Mouse (Mus musculus) right cerebral cortex, postnatal 14 days (tissue): Measurements from ENCODE around the gene Gm7029.
"Not testable (repeated sequence)": the region's sequence is repeated elsewhere in the genome, so short reads cannot be mapped to it uniquely, and the experiment has no call there.

Experiments used
- DNase-seq: peaks from one replicate; pipeline ENCODE4 v3.0.0; 2022

Gm7029 gene

GRCm38 (mm10) chr17:33873537-33873936 is at the start of gene Gm7029:
TSS of gene Gm7029 (plus strand) at chr17:33873837.
- not testable (repeated sequence) for DNase-seq

- peak; percentile 96 for DNase-seq
These were observed 49.3 kb upstream of the Gm7029 start, which contains the start of the genes Rps28 and Ndufa7 for GRCm38 (mm10) chr17:33824084-33824996. TSS of gene Rps28 (minus strand) at chr17:33824562. TSS of gene Ndufa7 (plus strand) at chr17:33824572.

- DNase-seq = not testable (repeated sequence)
These were observed 48.7 kb upstream of the Gm7029 start for GRCm38 (mm10) chr17:33824997-33825330.

GRCm38 (mm10) chr17:33825462-33825861 is 48.2 kb upstream of the Gm7029 start:
- DNase-seq = no peak

GRCm38 (mm10) chr17:33826850-33827249 is 46.8 kb upstream of the Gm7029 start:
- DNase-seq = peak; percentile 58

GRCm38 (mm10) chr17:33828892-33829291 is 44.7 kb upstream of the Gm7029 start:
- no peak for DNase-seq

- DNase-seq = no peak
These were observed 44.1 kb upstream of the Gm7029 start for GRCm38 (mm10) chr17:33829561-33829960.

GRCm38 (mm10) chr17:33842966-33843795 is 30.5 kb upstream of the Gm7029 start, which contains the start of gene Cd320:
TSS of gene Cd320 (plus strand) at chr17:33843091.
- peak; percentile 92 for DNase-seq

- DNase-seq = no peak
These were observed 29.4 kb upstream of the Gm7029 start for GRCm38 (mm10) chr17:33844196-33844595.

GRCm38 (mm10) chr17:33848139-33848538 is 25.5 kb upstream of the Gm7029 start:
- DNase-seq = no peak

- no peak for DNase-seq
These were observed 22.3 kb upstream of the Gm7029 start for GRCm38 (mm10) chr17:33851331-33851730.

GRCm38 (mm10) chr17:33857816-33858215 is 15.8 kb upstream of the Gm7029 start:
- no peak for DNase-seq

- DNase-seq = peak; percentile 71
These were observed 8.2 kb upstream of the Gm7029 start for GRCm38 (mm10) chr17:33865330-33866030.

GRCm38 (mm10) chr17:33874411-33874810 is 774 bp downstream of the Gm7029 start:
- DNase-seq = no peak

GRCm38 (mm10) chr17:33875797-33876196 is 2.2 kb downstream of the Gm7029 start:
- DNase-seq = peak; percentile 20

- DNase-seq = not testable (repeated sequence)
These were observed 10.7 kb downstream of the Gm7029 start for GRCm38 (mm10) chr17:33884320-33884719.

- DNase-seq = not testable (repeated sequence)
These were observed 14.2 kb downstream of the Gm7029 start for GRCm38 (mm10) chr17:33887802-33888201.

GRCm38 (mm10) chr17:33888230-33888629 is 14.6 kb downstream of the Gm7029 start:
- not testable (repeated sequence) for DNase-seq

GRCm38 (mm10) chr17:33889941-33890532 is 16.4 kb downstream of the Gm7029 start:
- not testable (repeated sequence) for DNase-seq

- DNase-seq = peak; percentile 100
These were observed 17.0 kb downstream of the Gm7029 start, which contains the start of gene Kifc1 for GRCm38 (mm10) chr17:33890533-33891059. TSS of gene Kifc1 (minus strand) at chr17:33890661.

- DNase-seq = no peak
These were observed 17.7 kb downstream of the Gm7029 start for GRCm38 (mm10) chr17:33891357-33891756.

- not testable (repeated sequence) for DNase-seq
These were observed 18.3 kb downstream of the Gm7029 start for GRCm38 (mm10) chr17:33891892-33892291.
